Mouse (Mus musculus) C2C12 (cell line): ENCODE measurements around the gene Smpd4.

ENCODE experiments used
- CEBPB ChIP-seq: IDR thresholded peaks from one replicate; pipeline ENCODE4 v1.6.1; 2011; ENCODE audit warnings: low read depth, mild to moderate bottlenecking, control low read depth, moderate library complexity
- CTCF ChIP-seq: IDR thresholded peaks from one replicate; pipeline ENCODE4 v1.5.1; 2011; ENCODE audit not compliant: control insufficient read depth, insufficient read depth, insufficient read length
- FOSL1 ChIP-seq: IDR thresholded peaks from one replicate; pipeline ENCODE4 v1.8.0; 2011; ENCODE audit warnings: mild to moderate bottlenecking, low read length; ENCODE audit not compliant: poor library complexity, insufficient read depth, severe bottlenecking
- MAX ChIP-seq: IDR thresholded peaks from one replicate; pipeline ENCODE4 v1.6.1; 2011; ENCODE audit warnings: mild to moderate bottlenecking, control low read depth
- MYOD1 ChIP-seq: IDR thresholded peaks from one replicate; pipeline ENCODE4 v1.6.1; 2011; ENCODE audit warnings: low read depth; ENCODE audit not compliant: control insufficient read depth, insufficient read length
- MYOG ChIP-seq: IDR thresholded peaks from one replicate; pipeline ENCODE4 v1.6.1; 2011; ENCODE audit not compliant: control insufficient read depth, insufficient read length; ENCODE audit errors: extremely low read depth
- USF1 ChIP-seq: IDR thresholded peaks from one replicate; pipeline ENCODE4 v1.6.1; 2011; ENCODE audit warnings: low read depth, mild to moderate bottlenecking, control low read depth, moderate library complexity

GRCm38 (mm10) chr16:17647566-17648340, 28.6 kb downstream of the Smpd4 start:
- TF ChIP-seq CTCF (no peak), USF1 (no peak), MAX (no peak), MYOG (no peak), MYOD1 (no peak), CEBPB (no peak), FOSL1 (no peak)
